Mouse (Mus musculus) adrenal gland, postnatal 36 days (tissue): ENCODE results near the gene Chd2. TPM values are rescaled to one million over a fixed set of nuclear protein-coding genes. Genes with fewer than 3 reads are reported as not detected.
A peak's percentile ranks its signal among the peaks of the same experiment; 100 is the strongest.

Source experiments
- DNase-seq, 2 experiments: peaks; one replicate each; pipeline ENCODE4 v3.0.0; 2021; ENCODE audit warnings: mixed read lengths in 1 of 2
- total RNA-seq, 2 experiments: library from RNA; stranded (reverse); gene quantifications; 2 replicates each; pipeline ENCODE4 v1.2.3; 2021

The Chd2 gene
- total RNA-seq, 2 experiments from 2014 or later: 40.9 to 41.6 TPM

GRCm38 (mm10) chr7:73402671-73403070 is 139.0 kb downstream of the Chd2 start:
- DNase-seq: no peak

- DNase-seq: no peak
Measured at GRCm38 (mm10) chr7:73402106-73402505, 139.5 kb downstream of the Chd2 start.

- DNase-seq: no peak
Measured at GRCm38 (mm10) chr7:73400051-73400916, 141.3 kb downstream of the Chd2 start.

GRCm38 (mm10) chr7:73399501-73400044 is 142.1 kb downstream of the Chd2 start:
- peak; percentile 84 to 91 for DNase-seq

- no peak for DNase-seq
Measured at GRCm38 (mm10) chr7:73398806-73399442, 142.7 kb downstream of the Chd2 start.

- peak; percentile 87 to 88 for DNase-seq
Measured at GRCm38 (mm10) chr7:73398319-73398718, 143.3 kb downstream of the Chd2 start.

GRCm38 (mm10) chr7:73394013-73394409 is 147.6 kb downstream of the Chd2 start:
- DNase-seq: no peak

GRCm38 (mm10) chr7:73393307-73394012 is 148.2 kb downstream of the Chd2 start:
- no peak for DNase-seq

GRCm38 (mm10) chr7:73392359-73392758 is 149.3 kb downstream of the Chd2 start:
- no peak for DNase-seq

- DNase-seq: peak; percentile 38 to 56
Measured at GRCm38 (mm10) chr7:73391518-73392321, 149.9 kb downstream of the Chd2 start.

- peak; percentile 94 to 96 for DNase-seq
Measured at GRCm38 (mm10) chr7:73391002-73391517, 150.6 kb downstream of the Chd2 start.

- DNase-seq: no peak
Measured at GRCm38 (mm10) chr7:73390426-73391001, 151.1 kb downstream of the Chd2 start.

- DNase-seq: no peak
Measured at GRCm38 (mm10) chr7:73389871-73390294, 151.7 kb downstream of the Chd2 start.

- DNase-seq: no peak
Measured at GRCm38 (mm10) chr7:73389419-73389818, 152.2 kb downstream of the Chd2 start.

GRCm38 (mm10) chr7:73388866-73389265 is 152.8 kb downstream of the Chd2 start:
- DNase-seq: no peak

- no peak for DNase-seq
Measured at GRCm38 (mm10) chr7:73382843-73383242, 158.8 kb downstream of the Chd2 start.

GRCm38 (mm10) chr7:73378034-73378433 is 163.6 kb downstream of the Chd2 start:
- no peak for DNase-seq

GRCm38 (mm10) chr7:73377307-73377706 is 164.3 kb downstream of the Chd2 start:
- DNase-seq: no peak
